Mouse (Mus musculus) MEL (cell line): Measurements from ENCODE around the gene Prm1. TPM values are rescaled to one million over a fixed set of nuclear protein-coding genes. Genes with fewer than 3 reads are reported as not detected.

Experiments used
- DNase-seq: peaks from one replicate; pipeline ENCODE4 v3.0.0; 2011; ENCODE audit warnings: low read depth, low spot score
- H3K27ac ChIP-seq: 2 replicates; pipeline ENCODE4 v1.5.1; 2012; ENCODE audit warnings: low read depth, mild to moderate bottlenecking, control low read depth, low read length, moderate library complexity; ENCODE audit not compliant: control insufficient read depth
- H3K27me3 ChIP-seq, 2 experiments: fragments of 150-350 bp in 1 of 2; sonication (generic) in 1 of 2; 2 replicates each; pipeline ENCODE4 v1.6.1; 2012; ENCODE audit warnings: low read length in 2 of 2, mild to moderate bottlenecking in 2 of 2, improper control_type of control experiment in 1 of 2, moderate library complexity in 1 of 2; ENCODE audit not compliant: insufficient read depth in 2 of 2, control insufficient read depth in 1 of 2
- H3K36me3 ChIP-seq, 2 experiments: 2 replicates each; pipeline ENCODE4 v1.6.1; 2012 to 2014; ENCODE audit warnings: low read length in 2 of 2, improper control_type of control experiment in 1 of 2, inconsistent platforms in 1 of 2, mild to moderate bottlenecking in 1 of 2; ENCODE audit not compliant: insufficient read depth in 2 of 2, control insufficient read depth in 1 of 2
- H3K4me1 ChIP-seq, 2 experiments: fragments of 150-350 bp in 1 of 2; sonication (generic) in 1 of 2; 2 replicates each; pipeline ENCODE4 v1.6.1; 2012; ENCODE audit warnings: low read length in 2 of 2, improper control_type of control experiment in 1 of 2, mild to moderate bottlenecking in 1 of 2; ENCODE audit not compliant: insufficient read depth in 2 of 2, control insufficient read depth in 1 of 2
- H3K4me3 ChIP-seq, 2 experiments: fragments of 150-350 bp in 1 of 2; sonication (generic) in 1 of 2; 2 replicates each; pipeline ENCODE4 v1.5.1; 2012; ENCODE audit warnings: low read depth in 2 of 2, low read length in 2 of 2, mild to moderate bottlenecking in 2 of 2, moderate library complexity in 2 of 2, control low read depth in 1 of 2, improper control_type of control experiment in 1 of 2; ENCODE audit not compliant: control insufficient read depth in 1 of 2, insufficient read depth in 1 of 2
- H3K79me2 ChIP-seq: 2 replicates; pipeline ENCODE4 v1.6.1; 2012; ENCODE audit warnings: mild to moderate bottlenecking, low read length, moderate library complexity; ENCODE audit not compliant: control insufficient read depth, poor library complexity, insufficient read depth
- H3K9ac ChIP-seq: 2 replicates; pipeline ENCODE4 v1.6.1; 2012; ENCODE audit warnings: low read depth, mild to moderate bottlenecking, control low read depth, low read length, moderate library complexity; ENCODE audit not compliant: control insufficient read depth, poor library complexity, severe bottlenecking
- H3K9me3 ChIP-seq: fragments of 150-350 bp; sonication (generic); replicated peaks from 2 replicates; pipeline ENCODE4 v1.6.1; 2012; ENCODE audit warnings: mild to moderate bottlenecking, low read length, improper control_type of control experiment, moderate library complexity; ENCODE audit not compliant: insufficient read depth
- BHLHE40 ChIP-seq: IDR thresholded peaks from 2 replicates; pipeline ENCODE4 v1.6.1; 2012; ENCODE audit warnings: low read depth, mild to moderate bottlenecking, inconsistent platforms, low read length, improper control_type of control experiment, borderline replicate concordance
- CHD1 ChIP-seq: IDR thresholded peaks from 2 replicates; pipeline ENCODE4 v1.6.1; 2012; ENCODE audit warnings: low read depth, mild to moderate bottlenecking, inconsistent platforms, low read length, improper control_type of control experiment
- CTCF ChIP-seq, 3 experiments: IDR thresholded peaks in 2 of 3; conservative IDR thresholded peaks in 1 of 3; 2 replicates each; pipeline ENCODE4 v1.5.1; 2011 to 2012; ENCODE audit warnings: low read length in 3 of 3, low read depth in 2 of 3, mild to moderate bottlenecking in 2 of 3, improper control_type of control experiment in 1 of 3, inconsistent platforms in 1 of 3, mixed read lengths in 1 of 3, moderate library complexity in 1 of 3; ENCODE audit not compliant: control insufficient read depth in 1 of 3, insufficient read depth in 1 of 3, poor library complexity in 1 of 3, severe bottlenecking in 1 of 3
- EP300 ChIP-seq, 2 experiments: IDR thresholded peaks; 2 replicates each; pipeline ENCODE4 v1.6.1; 2011; ENCODE audit warnings: improper control_type of control experiment in 2 of 2, low read length in 2 of 2, low read depth in 1 of 2, mild to moderate bottlenecking in 1 of 2
- HCFC1 ChIP-seq: IDR thresholded peaks from 2 replicates; pipeline ENCODE4 v1.6.1; 2012; ENCODE audit warnings: low read depth, mild to moderate bottlenecking, inconsistent platforms, low read length, improper control_type of control experiment, moderate library complexity
- MAX ChIP-seq: IDR thresholded peaks from 2 replicates; pipeline ENCODE4 v1.6.1; 2011; ENCODE audit warnings: low read length, improper control_type of control experiment
- MAZ ChIP-seq: IDR thresholded peaks from 2 replicates; pipeline ENCODE4 v1.6.1; 2012; ENCODE audit warnings: low read depth, mild to moderate bottlenecking, inconsistent platforms, low read length, improper control_type of control experiment
- MEF2A ChIP-seq: IDR thresholded peaks from 2 replicates; pipeline ENCODE4 v1.6.1; 2014; ENCODE audit warnings: low read depth, mild to moderate bottlenecking, inconsistent platforms, low read length, improper control_type of control experiment; ENCODE audit not compliant: poor library complexity, insufficient replicate concordance, severe bottlenecking; ENCODE audit errors: extremely low read depth
- MYB ChIP-seq: IDR thresholded peaks from 2 replicates; pipeline ENCODE4 v1.6.1; 2011; ENCODE audit warnings: mild to moderate bottlenecking, low read depth, low read length, improper control_type of control experiment
- MYC ChIP-seq: IDR thresholded peaks from 2 replicates; pipeline ENCODE4 v1.6.1; 2011; ENCODE audit warnings: low read depth, mild to moderate bottlenecking, low read length, improper control_type of control experiment, moderate library complexity
- POLR2AphosphoS5 ChIP-seq: IDR thresholded peaks from 2 replicates; pipeline ENCODE4 v1.6.1; 2012; ENCODE audit warnings: low read depth, borderline replicate concordance, mild to moderate bottlenecking, inconsistent platforms, low read length, moderate library complexity, mixed read lengths
- RAD21 ChIP-seq: IDR thresholded peaks from 2 replicates; pipeline ENCODE4 v1.6.1; 2011; ENCODE audit warnings: mild to moderate bottlenecking, low read depth, low read length, improper control_type of control experiment
- RCOR1 ChIP-seq: IDR thresholded peaks from 2 replicates; pipeline ENCODE4 v1.6.1; 2012; ENCODE audit warnings: low read depth, mild to moderate bottlenecking, inconsistent platforms, low read length, improper control_type of control experiment
- SIN3A ChIP-seq: IDR thresholded peaks from 2 replicates; pipeline ENCODE4 v1.6.1; 2012; ENCODE audit warnings: low read length, improper control_type of control experiment, inconsistent platforms
- SMC3 ChIP-seq: IDR thresholded peaks from 2 replicates; pipeline ENCODE4 v1.6.1; 2011; ENCODE audit warnings: low read depth, low read length, improper control_type of control experiment
- TAL1 ChIP-seq: IDR thresholded peaks from 2 replicates; pipeline ENCODE4 v1.6.1; 2012; ENCODE audit warnings: mild to moderate bottlenecking, inconsistent platforms, low read length, moderate library complexity, mixed read lengths
- TCF12 ChIP-seq: IDR thresholded peaks from 2 replicates; pipeline ENCODE4 v1.6.1; 2014; ENCODE audit warnings: low read depth, mild to moderate bottlenecking, inconsistent platforms, low read length, improper control_type of control experiment, moderate library complexity
- UBTF ChIP-seq: IDR thresholded peaks from 2 replicates; pipeline ENCODE4 v1.6.1; 2012; ENCODE audit warnings: low read depth, mild to moderate bottlenecking, inconsistent platforms, low read length, improper control_type of control experiment, moderate library complexity, borderline replicate concordance; ENCODE audit not compliant: insufficient read depth
- ZC3H11A ChIP-seq: IDR thresholded peaks from 2 replicates; pipeline ENCODE4 v1.6.1; 2012; ENCODE audit warnings: low read depth, mild to moderate bottlenecking, inconsistent platforms, low read length, improper control_type of control experiment
- ZKSCAN1 ChIP-seq: IDR thresholded peaks from 2 replicates; pipeline ENCODE4 v1.6.1; 2012; ENCODE audit warnings: low read depth, mild to moderate bottlenecking, inconsistent platforms, low read length, improper control_type of control experiment, moderate library complexity
- ZNF384 ChIP-seq: IDR thresholded peaks from 2 replicates; pipeline ENCODE4 v1.6.1; 2012; ENCODE audit warnings: low read depth, mild to moderate bottlenecking, inconsistent platforms, low read length, improper control_type of control experiment
- polyA plus RNA-seq, 2 experiments: library from polyadenylated mRNA; stranded (reverse) in 1 of 2; unstranded in 1 of 2; fragments of >175 nt in 1 of 2; fragments of >200 nt in 1 of 2; gene quantifications; 2 replicates each; pipeline versions ENCODE4 v1.2.1 to v1.2.4; 2012; ENCODE audit warnings: low replicate concordance in 2 of 2, low read depth in 1 of 2; ENCODE audit not compliant: insufficient read length in 2 of 2, insufficient read depth in 1 of 2, missing spikeins in 1 of 2
- total RNA-seq: library from RNA; depleted of rRNA; stranded (reverse); fragments of 300-350 nt; gene quantifications from 2 replicates; pipeline ENCODE4 v1.2.3, GENCODE M21; 2012

Gene Prm1
- total and polyA plus RNA-seq, 3 experiments = not detected

DNA sequence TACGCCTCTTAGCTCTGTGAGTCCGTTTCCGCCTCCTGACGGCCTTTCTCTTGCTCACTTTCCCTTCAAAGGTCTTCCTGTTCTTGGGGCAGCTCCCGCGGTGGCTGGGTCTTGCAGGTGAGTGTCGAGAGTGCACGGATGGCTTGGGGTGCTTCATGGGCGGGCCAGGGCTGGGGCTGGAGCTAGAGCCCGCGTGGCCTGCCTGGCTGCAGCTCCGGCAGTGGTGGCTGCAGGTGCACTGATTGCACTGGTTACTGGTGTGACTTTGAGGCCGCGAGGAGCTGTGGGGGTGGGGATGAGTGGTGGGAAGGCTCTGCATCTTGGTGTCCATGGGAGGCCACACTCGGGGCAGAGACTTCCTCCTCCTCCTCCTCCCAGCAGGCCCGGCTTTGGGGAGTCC lies 17.4 kb downstream of the Prm1 start, which contains the start of gene Tnp2 (continued):
- no peak for TF ChIP-seq TAL1

DNA sequence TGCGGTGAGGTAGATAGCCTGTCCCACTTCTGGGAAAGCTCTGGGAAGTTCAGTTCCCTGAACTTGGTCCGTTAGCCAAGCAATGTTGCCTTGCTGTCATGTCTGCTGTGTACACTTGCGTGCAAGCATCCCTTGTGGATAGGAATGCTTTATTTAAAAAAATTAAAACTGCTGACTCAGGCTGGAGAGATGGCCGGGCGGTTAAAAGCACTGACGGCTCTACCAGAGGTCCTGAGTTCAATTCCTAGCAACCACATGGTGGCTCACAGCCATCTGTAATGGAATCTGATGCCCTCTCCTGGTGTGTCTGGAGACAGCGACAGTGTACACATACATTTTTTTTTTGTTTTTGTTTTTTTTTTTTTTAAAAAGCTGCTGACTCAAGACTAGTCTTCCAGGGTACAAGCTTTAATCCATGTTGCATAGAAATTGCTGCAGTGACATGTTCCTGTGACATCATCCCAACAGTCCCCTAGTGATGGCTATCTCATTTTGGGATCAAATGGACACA lies 18.0 kb downstream of the Prm1 start:
- H3K9ac ChIP-seq = no peak overlapping the region
- no peaks in the 10 kb centered on the region for H3K36me3 ChIP-seq
- no peak overlapping the region for H3K4me3 ChIP-seq
- H3K4me1 ChIP-seq = peaks cover 0 to 3% of the 10 kb centered on the region in 2 experiments; a peak in 1 of 4 replicates
- peaks cover 0 to 4% of the 10 kb centered on the region in 2 experiments; a peak in 2 of 4 replicates for H3K27me3 ChIP-seq
- H3K27ac ChIP-seq = no peak overlapping the region
- TF ChIP-seq ZNF384 (peak; percentile 52), POLR2AphosphoS5 (no peak)
- DNase-seq = no peak
- H3K9me3 ChIP-seq = no peaks in the 10 kb centered on the region
- no peaks in the 10 kb centered on the region; the same call in 1 of the 2 replicates for H3K79me2 ChIP-seq

DNA sequence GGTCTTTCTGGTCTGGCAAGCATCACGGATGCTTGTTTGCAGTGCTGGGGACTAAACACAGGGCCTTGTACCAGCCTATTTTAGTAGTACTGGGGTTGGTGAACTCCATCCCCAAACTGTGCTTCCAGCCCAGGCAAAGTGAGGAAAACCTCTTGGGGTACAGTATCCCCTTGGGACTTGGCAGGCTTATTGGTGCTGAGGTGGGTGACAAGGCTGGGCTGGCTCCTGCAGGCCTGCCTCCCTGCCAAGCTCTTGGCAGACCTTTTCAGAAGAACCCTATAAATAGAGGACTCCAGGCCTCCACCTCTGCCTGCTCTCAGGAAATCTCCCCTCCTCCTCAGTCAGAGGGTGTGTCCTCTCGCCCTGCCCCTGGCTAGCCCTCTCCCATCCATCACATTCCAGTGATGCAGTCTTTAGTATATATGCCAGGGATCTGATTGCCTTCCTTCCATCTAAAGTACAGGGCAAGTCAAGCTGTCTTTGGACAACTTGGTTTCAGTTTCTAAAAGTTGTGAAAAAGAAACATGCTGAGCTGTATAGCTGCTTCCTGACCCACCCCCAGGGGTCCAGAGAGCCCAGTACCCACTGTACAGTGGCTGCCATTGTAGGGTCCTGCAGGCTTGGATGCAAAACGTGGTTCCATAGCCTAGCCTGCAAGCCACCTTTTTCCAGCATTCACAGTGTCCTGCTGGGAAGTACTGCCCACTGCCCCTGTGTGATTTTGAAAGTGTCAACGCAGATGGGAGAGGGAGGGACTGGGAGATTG lies 18.7 kb downstream of the Prm1 start:
- Histone ChIP-seq H3K79me2 (no peaks in the 10 kb centered on the region; the same call in 1 of the 2 replicates), H3K9me3 (no peaks in the 10 kb centered on the region), H3K27ac (no peak overlapping the region), H3K9ac (no peak overlapping the region), H3K4me3 (0 out of 4 replicates have a peak overlapping the region, but pooled peaks of 1 of the 2 experiments have one; percentile 25), H3K36me3 (no peaks in the 10 kb centered on the region), H3K4me1 (peaks cover 0 to 3% of the 10 kb centered on the region in 2 experiments; a peak in 1 of 4 replicates), H3K27me3 (peaks cover 0 to 4% of the 10 kb centered on the region in 2 experiments; a peak in 2 of 4 replicates)
- TF ChIP-seq CHD1 (no peak), TCF12 (no peak), EP300 (IDR thresholded peaks at IDR 0.05; ENCODE audit: low read depth in 1 of 2, low read length in 2 of 2) (no peak), UBTF (no peak)
- DNase-seq = no peak

DNA sequence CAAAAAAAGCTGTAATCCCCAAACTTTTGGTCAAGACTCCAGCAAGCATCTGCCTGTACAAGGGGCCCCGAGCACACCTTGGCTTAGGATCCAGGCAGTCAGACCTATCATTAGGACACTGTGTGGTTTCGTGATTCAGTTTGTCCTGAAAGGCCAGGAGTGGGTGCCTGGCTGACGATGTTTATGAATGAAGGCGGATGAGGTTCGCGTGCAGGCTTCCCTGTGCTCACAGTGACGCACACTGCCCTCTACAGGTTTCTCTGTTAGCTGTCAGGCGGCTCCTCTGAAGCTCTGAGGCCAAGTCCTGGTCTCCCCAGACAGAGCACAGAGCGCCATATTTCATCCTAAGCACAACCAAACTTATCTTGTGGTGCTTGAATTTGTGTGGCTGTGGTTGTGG lies 19.4 kb downstream of the Prm1 start:
- peaks cover 0 to 4% of the 10 kb centered on the region in 2 experiments; a peak in 2 of 4 replicates for H3K27me3 ChIP-seq
- TF ChIP-seq MYB = no peak
- 0 out of 2 replicates have a peak, but pooled peaks have one; percentile 16 for TF ChIP-seq ZKSCAN1
- peak; percentile 72 for TF ChIP-seq MAX
- peak; percentile 88 for TF ChIP-seq SMC3
- peak; percentile 49; the same call in 1 of the 2 replicates for TF ChIP-seq MAZ
- peak; percentile 45; the same call in 1 of the 2 replicates for TF ChIP-seq HCFC1
- TF ChIP-seq SIN3A = peak; percentile 89
- peak; percentile 70 to 90 (median 87) for TF ChIP-seq CTCF (IDR thresholded peaks at IDR 0.05 in 2 of 3, conservative IDR thresholded peaks at IDR 0.05 in 1 of 3; ENCODE audit: control insufficient read depth in 1 of 3, insufficient read depth in 1 of 3, low read depth in 2 of 3, low read length in 3 of 3, poor library complexity in 1 of 3, severe bottlenecking in 1 of 3)
- no peak for TF ChIP-seq MEF2A
- TF ChIP-seq BHLHE40 = peak; percentile 19; the same call in 1 of the 2 replicates
- TF ChIP-seq RCOR1 = peak; percentile 11; the same call in 1 of the 2 replicates
- TF ChIP-seq RAD21 = peak; percentile 87
- peak; percentile 75 for TF ChIP-seq ZC3H11A
- TF ChIP-seq MYC = peak; percentile 76

More for the DNA sequence above, 19.4 kb downstream of the Prm1 start:
- H3K36me3 ChIP-seq = no peaks in the 10 kb centered on the region
- DNase-seq = peak; percentile 93
- H3K79me2 ChIP-seq = no peaks in the 10 kb centered on the region; the same call in 1 of the 2 replicates
- peak overlapping the region; percentile 95 to 100 for H3K4me3 ChIP-seq
- peak overlapping the region; percentile 86 for H3K9ac ChIP-seq
- H3K4me1 ChIP-seq = peaks cover 0 to 3% of the 10 kb centered on the region in 2 experiments; a peak in 1 of 4 replicates
- no peaks in the 10 kb centered on the region for H3K9me3 ChIP-seq
- peak overlapping the region; percentile 72 for H3K27ac ChIP-seq
